In the genomic region with DNA sequence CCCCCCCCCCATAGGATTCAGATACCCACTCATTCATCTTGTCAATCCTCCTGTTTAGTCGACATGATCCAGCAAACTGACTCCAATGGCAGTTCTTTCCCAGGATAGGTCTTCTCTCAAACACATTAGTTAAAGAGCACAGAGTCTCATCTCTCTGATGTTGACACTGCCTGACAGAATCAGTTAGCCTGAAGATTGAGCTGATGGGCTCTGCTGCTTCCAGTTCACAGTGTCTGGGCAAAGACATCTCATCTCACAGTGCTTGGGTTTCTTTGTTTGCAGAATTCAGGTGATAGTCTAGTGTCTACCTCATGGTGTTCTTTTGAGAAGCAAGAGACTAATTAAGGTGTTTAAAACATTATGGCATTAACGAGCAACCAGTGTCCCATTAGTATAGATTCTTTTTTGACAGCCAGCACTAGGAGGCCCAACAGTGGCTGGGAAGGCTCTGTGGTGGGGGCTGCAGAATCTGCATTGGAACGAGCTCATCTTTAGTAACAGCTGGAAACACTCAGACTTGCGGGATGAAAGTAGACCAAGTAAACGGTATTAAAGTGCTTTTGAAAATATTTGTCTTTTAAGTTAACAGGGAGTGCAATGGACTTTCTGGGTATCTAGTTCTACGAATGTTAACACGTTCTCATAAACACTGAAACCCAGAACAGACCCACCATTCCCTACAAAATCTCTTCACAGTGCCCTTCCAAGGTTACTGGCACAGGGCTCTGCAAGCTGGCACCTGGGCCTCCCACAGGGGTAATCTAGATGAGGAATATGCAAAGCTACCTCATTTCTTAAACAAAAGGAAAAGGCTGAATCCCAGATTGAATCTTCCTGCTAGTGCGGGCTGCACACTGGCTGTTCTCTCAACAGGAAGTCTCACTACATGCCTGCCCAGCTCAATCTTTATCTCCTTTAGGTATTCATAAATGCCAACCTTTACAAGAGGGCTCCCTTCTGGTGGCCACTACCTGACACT, we compare ENCODE assay signal across 10 mouse cellular contexts. TPM values are rescaled to one million over a fixed set of nuclear protein-coding genes. Genes with fewer than 3 reads are reported as not detected.
"Had no signal": no experiment of that assay in that cellular context is flagged by ENCODE, and none has a peak within 500 bp of the region (broad histone marks: within the 10 kb centered on the region; RNA-seq: fewer than 3 reads in every experiment).

No protein-coding gene starts in this region.

- H3K4me2 ChIP-seq: limb, embryonic 12.5 days; liver, embryonic 13.5 days; midbrain, embryonic 15.5 days; neural tube, embryonic 12.5 days had no signal

- H3K4me3 ChIP-seq: layer of hippocampus, adult 2 months; limb, embryonic 12.5 days; liver, embryonic 13.5 days; midbrain, embryonic 15.5 days; neural tube, embryonic 12.5 days had no signal

- H3K9me3 ChIP-seq: limb, embryonic 12.5 days; liver, embryonic 13.5 days; midbrain, embryonic 15.5 days; neural tube, embryonic 12.5 days had no signal

- H3K27ac ChIP-seq: layer of hippocampus, adult 2 months; limb, embryonic 12.5 days; liver, embryonic 13.5 days; midbrain, embryonic 15.5 days; neural tube, embryonic 12.5 days had no signal

- H3K9ac ChIP-seq: limb, embryonic 12.5 days; liver, embryonic 13.5 days; liver, postnatal 0 days; midbrain, embryonic 15.5 days; neural tube, embryonic 12.5 days had no signal

- ATAC-seq: intestine, embryonic 16.5 days; liver, postnatal 0 days had no signal

- DNase-seq: liver, embryonic 13.5 days; thymus, adult 18-20 months had no signal

- H3K27me3 ChIP-seq: limb, embryonic 12.5 days; liver, embryonic 13.5 days; midbrain, embryonic 15.5 days; neural tube, embryonic 12.5 days had no signal

- H3K36me3 ChIP-seq: limb, embryonic 12.5 days; liver, embryonic 13.5 days; neural tube, embryonic 12.5 days had no signal

- H3K4me1 ChIP-seq: liver, embryonic 13.5 days; midbrain, embryonic 15.5 days; neural tube, embryonic 12.5 days had no signal

RNA-seq across cellular contexts. Expression of a gene that starts 24.2 kb away (rescaled TPM):
- total RNA-seq: monocyte, adult 5-6 weeks; neutrophil, adult 5-6 weeks had no signal
